Mouse (Mus musculus) forebrain, embryonic 10.5 days (tissue): ENCODE results near the gene Btbd9. TPM values are rescaled to one million over a fixed set of nuclear protein-coding genes. Genes with fewer than 3 reads are reported as not detected.

Source experiments
- DNase-seq: peaks from one replicate; pipeline ENCODE4 v3.0.0-alpha.2; 2017; ENCODE audit warnings: low spot score; ENCODE audit errors: extremely low spot score
- H3K27ac ChIP-seq: fragments of 300-500 bp; sonication (generic); 2 replicates; pipeline ENCODE4 v1.5.1; 2016; ENCODE audit warnings: mild to moderate bottlenecking
- H3K27me3 ChIP-seq: fragments of 300-500 bp; sonication (generic); 2 replicates; pipeline ENCODE4 v1.6.1; 2016; ENCODE audit warnings: mild to moderate bottlenecking; ENCODE audit not compliant: poor library complexity, severe bottlenecking
- H3K36me3 ChIP-seq: fragments of 300-500 bp; sonication (generic); replicated peaks from 2 replicates; pipeline ENCODE4 v1.6.1; 2016; ENCODE audit warnings: mild to moderate bottlenecking, moderate library complexity
- H3K4me1 ChIP-seq: fragments of 300-500 bp; sonication (generic); 2 replicates; pipeline ENCODE4 v1.6.1; 2016
- H3K4me3 ChIP-seq: fragments of 300-500 bp; sonication (generic); 2 replicates; pipeline ENCODE4 v1.5.1; 2016; ENCODE audit warnings: mild to moderate bottlenecking, moderate library complexity
- H3K9me3 ChIP-seq: fragments of 300-500 bp; sonication (generic); 2 replicates; pipeline ENCODE4 v1.6.1; 2016; ENCODE audit warnings: mild to moderate bottlenecking, moderate library complexity
- WGBS: fragments of 180-500 bp; shearing (Covaris S2); methylation state at CpG from one replicate; pipeline ENCODE4 v1.1.7; 2016; 5-methylcytosine and 5-hydroxymethylcytosine counted together
- polyA plus RNA-seq: library from polyadenylated mRNA; unstranded; fragments of >200 nt; fragmentation: Nextera tagmentation; extraction: Ambion mirVana; gene quantifications from 2 replicates; pipeline ENCODE4 v1.2.1, GENCODE M21; 2016

The Btbd9 gene
- polyA plus RNA-seq, 1 experiment from 2014 or later = 57.8 TPM

- H3K9me3 ChIP-seq = no peaks in the 10 kb centered on the region
- H3K27ac ChIP-seq = 0 out of 2 replicates have a peak overlapping the region, but pooled peaks have one; percentile 35
- H3K4me3 ChIP-seq = no peak overlapping the region
- no peaks in the 10 kb centered on the region for H3K27me3 ChIP-seq
- peaks cover 36% of the 10 kb centered on the region for H3K36me3 ChIP-seq
- DNase-seq = peak; percentile 37
- peaks cover 19% of the 10 kb centered on the region for H3K4me1 ChIP-seq
- 59% methylated on average over 17 of the region's 17 CpGs for WGBS
Measured at GRCm38 (mm10) chr17:30590417-30591198, 14.3 kb upstream of the Btbd9 start.

GRCm38 (mm10) chr17:30583258-30584001 lies 7.1 kb upstream of the Btbd9 start:
- no peak overlapping the region for H3K4me3 ChIP-seq
- 83% methylated on average over 2 of the region's 2 CpGs for WGBS
- H3K27ac ChIP-seq = no peak overlapping the region
- no peaks in the 10 kb centered on the region for H3K4me1 ChIP-seq
- H3K36me3 ChIP-seq = no peaks in the 10 kb centered on the region
- DNase-seq = no peak
- no peaks in the 10 kb centered on the region for H3K9me3 ChIP-seq
- no peaks in the 10 kb centered on the region for H3K27me3 ChIP-seq

- no peak for DNase-seq
- no peak overlapping the region for H3K4me3 ChIP-seq
- H3K27me3 ChIP-seq = no peaks in the 10 kb centered on the region
- H3K4me1 ChIP-seq = peaks cover 8% of the 10 kb centered on the region
- H3K36me3 ChIP-seq = no peaks in the 10 kb centered on the region
- no peaks in the 10 kb centered on the region for H3K9me3 ChIP-seq
- no peak overlapping the region for H3K27ac ChIP-seq
- 85% methylated on average over 3 of the region's 3 CpGs for WGBS
Measured at GRCm38 (mm10) chr17:30582313-30582712, 6.0 kb upstream of the Btbd9 start.

GRCm38 (mm10) chr17:30581201-30581600 lies 4.9 kb upstream of the Btbd9 start:
- 89% methylated on average over 6 of the region's 6 CpGs for WGBS
- Histone ChIP-seq H3K4me3 (no peak overlapping the region), H3K36me3 (no peaks in the 10 kb centered on the region), H3K9me3 (no peaks in the 10 kb centered on the region), H3K4me1 (peaks cover 17% of the 10 kb centered on the region), H3K27me3 (no peaks in the 10 kb centered on the region), H3K27ac (no peak overlapping the region)
- DNase-seq = no peak

- H3K4me3 ChIP-seq = no peak overlapping the region
- no peaks in the 10 kb centered on the region for H3K9me3 ChIP-seq
- H3K4me1 ChIP-seq = peaks cover 17% of the 10 kb centered on the region
- H3K27ac ChIP-seq = no peak overlapping the region
- WGBS = 68% methylated on average over 1 of the region's 1 CpGs
- no peaks in the 10 kb centered on the region for H3K27me3 ChIP-seq
- H3K36me3 ChIP-seq = no peaks in the 10 kb centered on the region
- no peak for DNase-seq
Measured at GRCm38 (mm10) chr17:30580781-30581180, 4.5 kb upstream of the Btbd9 start.

GRCm38 (mm10) chr17:30576946-30577345 lies 658 bp upstream of the Btbd9 start:
- peak overlapping the region; percentile 73 for H3K4me3 ChIP-seq
- DNase-seq = no peak
- 68% methylated on average over 12 of the region's 12 CpGs for WGBS

GRCm38 (mm10) chr17:30575121-30575904 lies 975 bp downstream of the Btbd9 start:
- Histone ChIP-seq H3K27me3 (no peaks in the 10 kb centered on the region), H3K4me3 (peak overlapping the region; percentile 73), H3K36me3 (no peaks in the 10 kb centered on the region), H3K27ac (peak overlapping the region; percentile 95), H3K9me3 (no peaks in the 10 kb centered on the region), H3K4me1 (peaks cover 34% of the 10 kb centered on the region)
- DNase-seq = no peak
- WGBS = 8% methylated on average over 35 of the region's 35 CpGs

More at GRCm38 (mm10) chr17:30576946-30577345, 658 bp upstream of the Btbd9 start:
- no peaks in the 10 kb centered on the region for H3K36me3 ChIP-seq
- H3K9me3 ChIP-seq = no peaks in the 10 kb centered on the region
- peaks cover 34% of the 10 kb centered on the region for H3K4me1 ChIP-seq
- peak overlapping the region; percentile 95 for H3K27ac ChIP-seq
- no peaks in the 10 kb centered on the region for H3K27me3 ChIP-seq

- peak overlapping the region; percentile 73; the same call in 1 of the 2 replicates for H3K4me3 ChIP-seq
- no peaks in the 10 kb centered on the region for H3K36me3 ChIP-seq
- peaks cover 34% of the 10 kb centered on the region for H3K4me1 ChIP-seq
- DNase-seq = no peak
- H3K9me3 ChIP-seq = no peaks in the 10 kb centered on the region
- H3K27ac ChIP-seq = no peak overlapping the region
- 82% methylated on average over 8 of the region's 8 CpGs for WGBS
- no peaks in the 10 kb centered on the region for H3K27me3 ChIP-seq
Measured at GRCm38 (mm10) chr17:30574783-30575075, 1.6 kb downstream of the Btbd9 start.

- 84% methylated on average over 8 of the region's 8 CpGs for WGBS
- DNase-seq = no peak
- Histone ChIP-seq H3K9me3 (no peaks in the 10 kb centered on the region), H3K27ac (no peak overlapping the region), H3K27me3 (no peaks in the 10 kb centered on the region), H3K36me3 (no peaks in the 10 kb centered on the region), H3K4me3 (peak overlapping the region; percentile 3; the same call in 1 of the 2 replicates), H3K4me1 (peaks cover 34% of the 10 kb centered on the region)
Measured at GRCm38 (mm10) chr17:30573990-30574782, 2.1 kb downstream of the Btbd9 start.

GRCm38 (mm10) chr17:30570971-30571370 lies 5.3 kb downstream of the Btbd9 start:
- Histone ChIP-seq H3K9me3 (no peaks in the 10 kb centered on the region), H3K4me3 (no peak overlapping the region), H3K36me3 (no peaks in the 10 kb centered on the region), H3K27ac (no peak overlapping the region), H3K27me3 (no peaks in the 10 kb centered on the region), H3K4me1 (peaks cover 17% of the 10 kb centered on the region)
- DNase-seq = no peak
- 74% methylated on average over 3 of the region's 3 CpGs for WGBS

GRCm38 (mm10) chr17:30570173-30570572 lies 6.1 kb downstream of the Btbd9 start:
- Histone ChIP-seq H3K4me3 (no peak overlapping the region), H3K27me3 (no peaks in the 10 kb centered on the region), H3K27ac (no peak overlapping the region), H3K9me3 (no peaks in the 10 kb centered on the region), H3K36me3 (no peaks in the 10 kb centered on the region), H3K4me1 (peaks cover 14% of the 10 kb centered on the region)
- 88% methylated on average over 8 of the region's 8 CpGs for WGBS
- no peak for DNase-seq

- H3K36me3 ChIP-seq = no peaks in the 10 kb centered on the region
- DNase-seq = no peak
- no peak overlapping the region for H3K4me3 ChIP-seq
- H3K27ac ChIP-seq = no peak overlapping the region
- no peaks in the 10 kb centered on the region for H3K27me3 ChIP-seq
- no peaks in the 10 kb centered on the region for H3K9me3 ChIP-seq
- no peaks in the 10 kb centered on the region for H3K4me1 ChIP-seq
Measured at GRCm38 (mm10) chr17:30568473-30568872, 7.8 kb downstream of the Btbd9 start.
